In genomic region chr19:44263581-44263980, GRCm38 (mm10) we compare ENCODE assay signal across 22 mouse cellular contexts. TPM values are rescaled to one million over a fixed set of nuclear protein-coding genes. Genes with fewer than 3 reads are reported as not detected.
DNase-seq lines count a peak whose midpoint lies in the region; ATAC-seq and TF ChIP-seq lines count a peak whose summit lies in the region.
"Had no signal": no experiment of that assay in that cellular context is flagged by ENCODE, and none has a peak within 500 bp of the region (broad histone marks: within the 10 kb centered on the region; RNA-seq: fewer than 3 reads in every experiment).

No protein-coding gene starts in this region.

- H3K9me3 ChIP-seq in limb, embryonic 12.5 days: no peaks in the 10 kb centered on the region
- H3K9me3 ChIP-seq in limb, embryonic 10.5 days (replicated peaks): no peaks in the 10 kb centered on the region
- no peaks in the 10 kb centered on the region for H3K9me3 ChIP-seq in hindbrain, embryonic 10.5 days
- H3K9me3 ChIP-seq: embryonic facial prominence, embryonic 10.5 days; embryonic facial prominence, embryonic 12.5 days; forebrain, embryonic 13.5 days; forebrain, embryonic 15.5 days; G1E had no signal

- DNase-seq in limb, embryonic 10.5 days (ENCODE audit: low spot score): no peak
- DNase-seq in splenic B cell, adult 2 months (ENCODE audit: low read depth, low spot score): peak; percentile 55
- no peak for DNase-seq in urinary bladder, postnatal 14 days (ENCODE audit: low spot score)
- DNase-seq in hindbrain, embryonic 10.5 days (ENCODE audit: low spot score): no peak
- DNase-seq: adrenal gland, adult 8-10 months; adrenal gland, postnatal 14 days; adrenal gland, postnatal 36 days; cerebellum, adult 11 months; cerebellum, adult 18-20 months; cerebellum, adult 8-10 months; cerebellum, adult 9-11 months; cerebellum, postnatal 25 days; forebrain, postnatal 0 days had no signal

- H3K27me3 ChIP-seq in limb, embryonic 12.5 days: no peaks in the 10 kb centered on the region
- H3K27me3 ChIP-seq in limb, embryonic 10.5 days (ENCODE audit: low read depth, poor library complexity, severe bottlenecking): no peaks in the 10 kb centered on the region
- H3K27me3 ChIP-seq in splenic B cell, adult 2 months (ENCODE audit: control insufficient read depth, insufficient read depth, low read length, poor library complexity, severe bottlenecking): no peaks in the 10 kb centered on the region
- H3K27me3 ChIP-seq in hindbrain, embryonic 10.5 days (ENCODE audit: insufficient read depth, poor library complexity, severe bottlenecking): no peaks in the 10 kb centered on the region
- H3K27me3 ChIP-seq: embryonic facial prominence, embryonic 12.5 days; forebrain, embryonic 13.5 days; forebrain, embryonic 15.5 days; Patski had no signal

- H3K27ac ChIP-seq in limb, embryonic 12.5 days: peak overlapping the region; percentile 42; the same call in 1 of the 2 replicates
- no peak overlapping the region for H3K27ac ChIP-seq in limb, embryonic 10.5 days
- H3K27ac ChIP-seq in bone marrow macrophage, adult 2 months (ENCODE audit: insufficient read depth, low read depth, low read length): peak overlapping the region; percentile 94
- H3K27ac ChIP-seq in hindbrain, embryonic 10.5 days: no peak overlapping the region
- H3K27ac ChIP-seq: embryonic facial prominence, embryonic 10.5 days; embryonic facial prominence, embryonic 12.5 days; forebrain, embryonic 13.5 days; forebrain, embryonic 15.5 days had no signal

- H3K4me1 ChIP-seq in limb, embryonic 12.5 days (replicated peaks): peaks cover 20% of the 10 kb centered on the region
- peaks cover 39% of the 10 kb centered on the region for H3K4me1 ChIP-seq in limb, embryonic 10.5 days
- H3K4me1 ChIP-seq in bone marrow macrophage, adult 2 months (ENCODE audit: control insufficient read depth, insufficient read depth, low read length): peaks cover 40% of the 10 kb centered on the region
- H3K4me1 ChIP-seq in hindbrain, embryonic 10.5 days (replicated peaks): peaks cover 43% of the 10 kb centered on the region

- no peak overlapping the region for H3K9ac ChIP-seq in limb, embryonic 12.5 days (replicated peaks)
- H3K9ac ChIP-seq: embryonic facial prominence, embryonic 12.5 days; forebrain, embryonic 13.5 days; forebrain, embryonic 15.5 days; forebrain, postnatal 0 days had no signal

- no peak for TF ChIP-seq POLR2A in bone marrow macrophage, adult 2 months (IDR thresholded peaks at IDR 0.05; ENCODE audit: borderline replicate concordance, low read depth, low read length)

- no peak for TF ChIP-seq CTCF in bone marrow macrophage, adult 2 months (IDR thresholded peaks at IDR 0.05; ENCODE audit: low read depth, low read length)

- no peak overlapping the region for H3K4me2 ChIP-seq in limb, embryonic 12.5 days
- H3K4me2 ChIP-seq: embryonic facial prominence, embryonic 12.5 days; forebrain, embryonic 13.5 days; forebrain, embryonic 15.5 days had no signal

- H3K36me3 ChIP-seq in limb, embryonic 12.5 days: no peaks in the 10 kb centered on the region
- H3K36me3 ChIP-seq in limb, embryonic 10.5 days: no peaks in the 10 kb centered on the region
- no peaks in the 10 kb centered on the region for H3K36me3 ChIP-seq in splenic B cell, adult 2 months (ENCODE audit: control insufficient read depth, insufficient read depth, low read length, poor library complexity, severe bottlenecking)
- no peaks in the 10 kb centered on the region for H3K36me3 ChIP-seq in hindbrain, embryonic 10.5 days
- H3K36me3 ChIP-seq: embryonic facial prominence, embryonic 10.5 days; embryonic facial prominence, embryonic 12.5 days; forebrain, embryonic 15.5 days had no signal

- H3K4me3 ChIP-seq in limb, embryonic 12.5 days (replicated peaks): no peak overlapping the region
- H3K4me3 ChIP-seq in limb, embryonic 10.5 days: no peak overlapping the region
- H3K4me3 ChIP-seq in bone marrow macrophage, adult 2 months (ENCODE audit: insufficient read depth, low read length): no peak overlapping the region
- H3K4me3 ChIP-seq in hindbrain, embryonic 10.5 days: no peak overlapping the region
- H3K4me3 ChIP-seq: embryonic facial prominence, embryonic 10.5 days; embryonic facial prominence, embryonic 12.5 days; forebrain, embryonic 13.5 days; forebrain, embryonic 15.5 days had no signal

- no peak for ATAC-seq in limb, embryonic 12.5 days (ENCODE audit: insufficient number of reproducible peaks, insufficient read depth, low FRiP score, low TSS enrichment, low read depth)
- ATAC-seq: activated CD4-positive, CD25-positive, alpha-beta regulatory T cell, adult 4 months; forebrain, embryonic 13.5 days; forebrain, embryonic 15.5 days; forebrain, postnatal 0 days; Patski had no signal

- WGBS in limb, embryonic 12.5 days: 59% methylated on average over 3 of the region's 3 CpGs
- 84% methylated on average over 3 of the region's 3 CpGs for WGBS in limb, embryonic 10.5 days
- WGBS in hindbrain, embryonic 10.5 days: 87% methylated on average over 3 of the region's 3 CpGs

RNA-seq across cellular contexts. Expression of gene Scd2, which starts 29.9 kb away (rescaled TPM):
- 304 and 317 TPM in 2 replicates for polyA plus RNA-seq in limb, embryonic 12.5 days (2016; fragmentation: Nextera tagmentation; extraction: Ambion mirVana)
- 324 and 335 TPM in 2 replicates for polyA plus RNA-seq in limb, embryonic 10.5 days (2016; fragmentation: Nextera tagmentation; extraction: Ambion mirVana)
- 6.7 and 7.7 TPM in 2 replicates for polyA plus RNA-seq in bone marrow macrophage, adult 2 months (2012; ENCODE audit: insufficient read depth, insufficient read length, missing spikeins)
- 333 and 352 TPM in 2 replicates for polyA plus RNA-seq in hindbrain, embryonic 10.5 days (2016; fragmentation: Nextera tagmentation; extraction: Ambion mirVana)

Comparison
In these comparisons a context has a peak if more than half of its experiments do, and no peak if none do; other contexts are left out.
1. H3K27ac ChIP-seq: peak in limb, embryonic 12.5 days (single experiment) and bone marrow macrophage, adult 2 months (single experiment); none in limb, embryonic 10.5 days (single experiment) and hindbrain, embryonic 10.5 days (single experiment).
2. RNA of gene Scd2, which starts 29.9 kb away (polyA plus RNA-seq): 333 to 352 TPM in hindbrain, embryonic 10.5 days, 324 to 335 TPM in limb, embryonic 10.5 days and 304 to 317 TPM in limb, embryonic 12.5 days; 6.7 to 7.7 TPM in bone marrow macrophage, adult 2 months; every median in the first group is over 10 times any median in the second.